27 mouse cellular contexts compared by ENCODE assay signal in the genomic region with DNA sequence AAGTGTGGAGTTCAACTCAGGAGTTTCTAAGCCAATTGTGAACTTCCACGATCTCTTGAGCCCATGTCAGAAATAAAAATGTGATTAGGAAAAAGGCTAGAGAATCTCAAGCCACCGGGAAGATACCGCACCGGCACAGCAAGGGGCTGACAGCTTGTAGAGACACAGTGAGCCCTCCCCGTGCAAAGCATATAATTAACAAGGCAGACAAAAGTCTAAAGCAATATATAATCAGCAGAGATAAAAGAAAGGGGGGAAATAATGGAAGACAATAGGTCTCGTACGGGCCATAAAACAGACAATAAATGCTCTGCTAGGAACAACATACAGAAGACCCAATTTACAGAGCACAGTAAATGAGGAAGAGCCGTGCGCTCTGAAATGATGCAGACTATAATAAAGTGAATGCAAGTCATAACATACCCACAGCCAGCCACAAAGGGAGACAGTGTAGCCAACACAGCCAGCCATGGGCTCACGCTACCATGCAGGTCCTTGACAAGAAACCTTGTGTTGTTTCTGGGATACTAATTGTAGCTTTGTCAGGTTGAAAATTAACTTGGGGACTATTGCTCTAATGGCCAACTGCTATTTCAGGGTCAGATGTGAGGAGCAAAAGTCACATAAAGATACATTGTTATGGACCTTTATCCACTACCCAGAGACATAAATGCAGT. TPM values are rescaled to one million over a fixed set of nuclear protein-coding genes. Genes with fewer than 3 reads are reported as not detected.
DNase-seq lines count a peak whose midpoint lies in the region; ATAC-seq lines count a peak whose summit lies in the region.
"Had no signal": no experiment of that assay in that cellular context is flagged by ENCODE, and none has a peak within 500 bp of the region (broad histone marks: within the 10 kb centered on the region; RNA-seq: fewer than 3 reads in every experiment).

No protein-coding gene starts in this region.

- no peak for DNase-seq in neural tube, embryonic 11.5 days (ENCODE audit: low spot score)
- no peak for DNase-seq in neural tube, embryonic 10.5 days (ENCODE audit: extremely low spot score, low spot score)
- DNase-seq in thymus, postnatal 10 days (ENCODE audit: low spot score in 2 of 2), result no peak
- DNase-seq: adrenal gland, adult 8-10 months; B cell, adult 2 months; cerebellum, adult 8-10 months; cerebellum, postnatal 25 days; embryo, embryonic 11 days; gastrocnemius, postnatal 10 days; heart, postnatal 14 days; kidney, adult 9 months; layer of hippocampus, postnatal 36 days; left cerebral cortex, postnatal 4 days; liver, embryonic 13.5 days; lung, adult 2 months; lung, postnatal 10 days; midbrain, embryonic 14.5 days; retina, postnatal 1 day; right cerebral cortex, postnatal 14 days had no signal

- WGBS in hindbrain, embryonic 16.5 days, result 39% methylated on average over 10 of the region's 10 CpGs
- 60% methylated on average over 10 of the region's 10 CpGs for WGBS in hindbrain, embryonic 12.5 days
- WGBS in neural tube, embryonic 11.5 days, result 32% methylated on average over 10 of the region's 10 CpGs
- 15% methylated on average over 10 of the region's 10 CpGs for WGBS in neural tube, embryonic 13.5 days

- H3K9me3 ChIP-seq in hindbrain, embryonic 16.5 days (ENCODE audit: control insufficient read depth, low read length), result no peaks in the 10 kb centered on the region
- no peaks in the 10 kb centered on the region for H3K9me3 ChIP-seq in hindbrain, embryonic 12.5 days (replicated peaks)
- H3K9me3 ChIP-seq in neural tube, embryonic 11.5 days (ENCODE audit: control insufficient read depth, low read length), result no peaks in the 10 kb centered on the region
- no peaks in the 10 kb centered on the region for H3K9me3 ChIP-seq in neural tube, embryonic 13.5 days
- H3K9me3 ChIP-seq: embryonic facial prominence, embryonic 12.5 days; liver, embryonic 13.5 days had no signal

- H3K9ac ChIP-seq in hindbrain, embryonic 16.5 days (ENCODE audit: low read depth, low read length), result no peak overlapping the region
- H3K9ac ChIP-seq in hindbrain, embryonic 12.5 days, result no peak overlapping the region
- no peak overlapping the region for H3K9ac ChIP-seq in neural tube, embryonic 11.5 days (ENCODE audit: low read length)
- H3K9ac ChIP-seq in neural tube, embryonic 13.5 days, result no peak overlapping the region
- H3K9ac ChIP-seq: embryonic facial prominence, embryonic 12.5 days; liver, embryonic 13.5 days had no signal

- no peaks in the 10 kb centered on the region for H3K4me1 ChIP-seq in hindbrain, embryonic 16.5 days (ENCODE audit: control insufficient read depth, insufficient read depth, low read depth, low read length)
- H3K4me1 ChIP-seq in hindbrain, embryonic 12.5 days, result no peaks in the 10 kb centered on the region
- peaks cover 4% of the 10 kb centered on the region; the same call in 1 of the 2 replicates for H3K4me1 ChIP-seq in neural tube, embryonic 11.5 days (ENCODE audit: control insufficient read depth, insufficient read depth, low read length)
- H3K4me1 ChIP-seq in neural tube, embryonic 13.5 days (replicated peaks), result peaks cover 19% of the 10 kb centered on the region
- H3K4me1 ChIP-seq: embryonic facial prominence, embryonic 12.5 days; liver, embryonic 13.5 days had no signal

- no peak overlapping the region for H3K4me3 ChIP-seq in hindbrain, embryonic 16.5 days (ENCODE audit: low read length)
- no peak overlapping the region for H3K4me3 ChIP-seq in hindbrain, embryonic 12.5 days
- no peak overlapping the region for H3K4me3 ChIP-seq in neural tube, embryonic 11.5 days (ENCODE audit: low read depth, low read length)
- no peak overlapping the region for H3K4me3 ChIP-seq in neural tube, embryonic 13.5 days
- H3K4me3 ChIP-seq: embryonic facial prominence, embryonic 12.5 days; liver, embryonic 13.5 days had no signal

- H3K27me3 ChIP-seq in hindbrain, embryonic 16.5 days (replicated peaks; ENCODE audit: control insufficient read depth, insufficient read depth, low read length), result no peaks in the 10 kb centered on the region
- no peaks in the 10 kb centered on the region for H3K27me3 ChIP-seq in hindbrain, embryonic 12.5 days
- H3K27me3 ChIP-seq in neural tube, embryonic 11.5 days (ENCODE audit: control insufficient read depth, insufficient read depth, low read length), result no peaks in the 10 kb centered on the region
- no peaks in the 10 kb centered on the region for H3K27me3 ChIP-seq in neural tube, embryonic 13.5 days
- H3K27me3 ChIP-seq: CH12.LX; embryonic facial prominence, embryonic 12.5 days; liver, embryonic 13.5 days had no signal

- no peak overlapping the region for H3K4me2 ChIP-seq in hindbrain, embryonic 16.5 days (ENCODE audit: low read length)
- H3K4me2 ChIP-seq in hindbrain, embryonic 12.5 days (replicated peaks), result no peak overlapping the region
- H3K4me2 ChIP-seq in neural tube, embryonic 11.5 days (ENCODE audit: low read depth), result no peak overlapping the region
- H3K4me2 ChIP-seq in neural tube, embryonic 13.5 days, result no peak overlapping the region; the same call in 1 of the 2 replicates
- H3K4me2 ChIP-seq: embryonic facial prominence, embryonic 12.5 days; liver, embryonic 13.5 days had no signal

- no peak overlapping the region for H3K27ac ChIP-seq in hindbrain, embryonic 16.5 days (ENCODE audit: low read depth, low read length)
- H3K27ac ChIP-seq in hindbrain, embryonic 12.5 days, result no peak overlapping the region
- H3K27ac ChIP-seq in neural tube, embryonic 11.5 days (ENCODE audit: low read depth, low read length), result no peak overlapping the region
- peak overlapping the region; percentile 9; the same call in 1 of the 2 replicates for H3K27ac ChIP-seq in neural tube, embryonic 13.5 days (replicated peaks)
- H3K27ac ChIP-seq: embryonic facial prominence, embryonic 12.5 days; liver, embryonic 13.5 days; macrophage had no signal

- peak; percentile 37; the same call in 1 of the 2 replicates for ATAC-seq in hindbrain, embryonic 16.5 days
- no peak for ATAC-seq in hindbrain, embryonic 12.5 days (ENCODE audit: low FRiP score)
- peak; percentile 39; the same call in 1 of the 2 replicates for ATAC-seq in neural tube, embryonic 11.5 days (ENCODE audit: insufficient read depth, low FRiP score, low TSS enrichment)
- peak; percentile 82 for ATAC-seq in neural tube, embryonic 13.5 days (ENCODE audit: low read depth)
- ATAC-seq: activated CD4-positive, CD25-positive, alpha-beta regulatory T cell, adult 4 months; inflammation-experienced regulatory T-cells, adult 6 months had no signal

- H3K36me3 ChIP-seq in hindbrain, embryonic 16.5 days (ENCODE audit: control insufficient read depth, insufficient read depth, low read length), result no peaks in the 10 kb centered on the region
- H3K36me3 ChIP-seq in hindbrain, embryonic 12.5 days, result no peaks in the 10 kb centered on the region
- no peaks in the 10 kb centered on the region for H3K36me3 ChIP-seq in neural tube, embryonic 11.5 days (ENCODE audit: control insufficient read depth, insufficient read depth, low read length)
- no peaks in the 10 kb centered on the region for H3K36me3 ChIP-seq in neural tube, embryonic 13.5 days
- H3K36me3 ChIP-seq: embryonic facial prominence, embryonic 12.5 days; liver, embryonic 13.5 days had no signal

RNA-seq across cellular contexts. Expression of a gene that starts 30.0 kb away (rescaled TPM):
- polyA plus RNA-seq in hindbrain, embryonic 16.5 days (2015; fragmentation: Nextera tagmentation; extraction: Ambion mirVana), result 0.57 and 0.70 TPM in 2 replicates
- polyA plus RNA-seq in hindbrain, embryonic 12.5 days (2016; fragmentation: Nextera tagmentation; extraction: Ambion mirVana), result 3.8 and 6.0 TPM in 2 replicates
- polyA plus RNA-seq in neural tube, embryonic 11.5 days (2014; fragmentation: Nextera tagmentation; extraction: Ambion mirVana), result 2.1 and 2.6 TPM in 2 replicates
- 0.50 and 1.2 TPM in 2 replicates for polyA plus RNA-seq in neural tube, embryonic 13.5 days (2015; fragmentation: Nextera tagmentation; extraction: Ambion mirVana)
- polyA plus RNA-seq: macrophage had no signal
